Mouse (Mus musculus): ENCODE results near the gene Sh3bp5l.
"Not testable (repeated sequence)": the region's sequence is repeated elsewhere in the genome, so short reads cannot be mapped to it uniquely, and the experiment has no call there.

The Sh3bp5l gene

GRCm38 (mm10) chr11:58322824-58323569 is 7.5 kb upstream of the Sh3bp5l start:
- DNase-seq (ENCODE audit: low read depth) = peak; percentile 98

- DNase-seq (ENCODE audit: low read depth) = peak; percentile 32
These were observed 6.8 kb upstream of the Sh3bp5l start for GRCm38 (mm10) chr11:58323570-58324340.

DNA sequence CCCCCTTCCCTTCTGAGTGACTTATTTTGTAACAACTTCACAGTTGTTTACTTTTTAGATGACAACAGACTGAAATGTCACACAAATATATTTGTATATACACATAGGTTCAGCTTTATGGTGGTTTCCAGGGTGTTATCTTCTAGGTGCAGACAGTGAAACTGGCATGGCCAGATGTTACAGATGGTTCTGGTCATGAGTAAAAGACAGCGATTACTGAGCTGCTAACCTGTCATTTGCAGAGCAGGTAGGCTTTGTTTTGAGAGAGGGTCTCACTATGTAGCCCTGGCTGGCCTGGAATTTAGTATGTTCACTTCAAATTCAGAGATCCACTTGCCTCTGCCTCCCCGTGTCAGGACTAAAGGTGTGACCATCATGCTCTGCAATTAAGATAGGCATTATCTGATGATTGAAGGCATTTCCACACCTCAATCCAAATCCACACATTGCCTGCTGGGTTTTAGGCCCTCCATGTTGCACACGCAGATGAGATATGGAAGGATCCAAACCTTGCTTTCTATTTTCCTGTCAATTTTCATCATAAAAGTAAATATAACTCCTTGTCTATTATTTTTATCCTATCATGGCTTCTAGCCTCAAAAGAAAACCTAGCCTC is 5.8 kb upstream of the Sh3bp5l start:
- DNase-seq (ENCODE audit: low read depth) = no peak

- DNase-seq (ENCODE audit: low read depth) = peak; percentile 52
These were observed 3.7 kb upstream of the Sh3bp5l start for GRCm38 (mm10) chr11:58326781-58327180.

GRCm38 (mm10) chr11:58329906-58330275 is 633 bp upstream of the Sh3bp5l start:
- DNase-seq (ENCODE audit: low read depth) = no peak

DNA sequence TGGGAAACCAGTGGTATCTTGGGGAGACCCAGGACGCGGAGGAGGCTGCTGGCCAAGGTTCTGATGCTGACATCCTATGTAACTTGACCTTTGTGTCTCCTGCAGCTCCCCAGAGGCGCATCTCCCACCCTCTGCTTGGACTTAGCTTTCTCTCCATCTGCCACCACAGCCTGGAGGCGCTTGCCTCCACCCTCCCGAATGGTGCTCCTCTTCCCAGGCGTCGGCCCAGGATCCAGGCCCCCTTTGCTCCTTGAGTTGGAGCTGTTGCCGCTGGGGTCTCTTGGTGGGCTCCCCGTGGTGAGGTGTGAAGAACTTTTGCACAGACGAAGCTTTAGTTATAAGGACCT is 598 bp downstream of the Sh3bp5l start:
- no peak for DNase-seq (ENCODE audit: low read depth)

- DNase-seq (ENCODE audit: low read depth) = no peak
These were observed 1.0 kb downstream of the Sh3bp5l start for GRCm38 (mm10) chr11:58331546-58331945.

- DNase-seq (ENCODE audit: low read depth) = no peak
These were observed 4.2 kb downstream of the Sh3bp5l start for GRCm38 (mm10) chr11:58334746-58335145.

DNA sequence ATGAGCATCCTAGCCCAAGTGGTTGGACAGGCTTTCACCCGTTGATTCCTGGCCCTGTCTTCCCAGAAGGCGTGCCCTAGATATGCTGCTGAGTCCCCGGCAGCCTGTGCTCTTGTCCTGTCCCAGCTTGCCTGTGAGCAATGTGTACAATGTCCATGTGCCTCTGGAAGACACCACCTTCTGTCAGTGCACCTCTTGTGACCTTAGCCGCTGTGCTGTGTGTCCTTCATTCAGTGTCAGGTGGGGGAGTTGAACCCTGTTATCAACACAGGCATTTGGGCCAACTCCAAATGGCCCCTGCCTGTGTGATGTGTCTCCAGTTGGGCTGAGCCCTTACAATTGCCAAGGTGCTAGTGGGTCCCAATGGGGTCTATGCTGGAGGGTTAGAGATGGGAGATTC is 16.2 kb downstream of the Sh3bp5l start:
- DNase-seq (ENCODE audit: low read depth) = no peak

DNA sequence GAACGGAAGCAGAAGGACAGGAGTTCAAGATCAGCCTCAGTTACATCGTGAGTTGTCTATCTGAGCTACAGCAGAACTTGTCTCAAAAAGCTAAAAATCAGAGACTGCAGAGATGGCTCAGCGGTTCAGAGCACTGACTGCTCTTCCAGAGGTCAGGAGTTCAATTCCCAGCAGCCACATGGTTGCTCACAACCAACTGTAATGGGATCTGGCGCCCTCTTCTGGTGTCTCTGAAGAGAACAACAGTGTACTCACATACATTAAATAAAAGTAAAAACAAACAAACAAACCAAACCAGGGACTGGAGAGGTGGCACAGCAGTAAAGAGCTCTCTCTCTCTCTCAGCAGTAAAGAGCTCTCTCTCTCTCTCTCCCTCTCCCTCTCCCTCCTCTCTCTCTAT is 20.1 kb downstream of the Sh3bp5l start:
- DNase-seq (ENCODE audit: low read depth) = peak; percentile 44

DNA sequence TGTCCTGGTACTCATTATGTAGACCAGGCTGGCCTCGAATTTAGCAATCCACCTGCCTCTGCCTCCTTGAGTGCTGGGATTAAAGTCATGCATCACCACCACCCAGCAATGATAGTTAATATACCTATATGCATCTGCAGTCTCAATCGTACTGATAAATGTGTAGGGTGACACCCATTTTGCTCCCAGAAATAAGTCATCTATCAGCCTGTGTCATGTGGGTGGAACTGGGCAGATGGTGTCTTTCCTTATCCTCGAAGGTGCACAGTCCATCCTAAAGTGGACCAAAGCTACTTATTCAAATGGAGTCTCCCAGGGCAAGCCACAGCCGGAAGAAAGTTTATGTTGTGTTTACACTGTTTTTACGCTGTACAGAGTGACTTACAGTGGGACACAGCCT is 20.7 kb downstream of the Sh3bp5l start:
- DNase-seq (ENCODE audit: low read depth) = no peak

- peak; percentile 49 for DNase-seq (ENCODE audit: low read depth)
These were observed 22.4 kb downstream of the Sh3bp5l start for GRCm38 (mm10) chr11:58352681-58353548.

- DNase-seq (ENCODE audit: low read depth) = no peak
These were observed 23.2 kb downstream of the Sh3bp5l start for GRCm38 (mm10) chr11:58353709-58354108.

GRCm38 (mm10) chr11:58354476-58354875 is 24.0 kb downstream of the Sh3bp5l start:
- DNase-seq (ENCODE audit: low read depth) = no peak

DNA sequence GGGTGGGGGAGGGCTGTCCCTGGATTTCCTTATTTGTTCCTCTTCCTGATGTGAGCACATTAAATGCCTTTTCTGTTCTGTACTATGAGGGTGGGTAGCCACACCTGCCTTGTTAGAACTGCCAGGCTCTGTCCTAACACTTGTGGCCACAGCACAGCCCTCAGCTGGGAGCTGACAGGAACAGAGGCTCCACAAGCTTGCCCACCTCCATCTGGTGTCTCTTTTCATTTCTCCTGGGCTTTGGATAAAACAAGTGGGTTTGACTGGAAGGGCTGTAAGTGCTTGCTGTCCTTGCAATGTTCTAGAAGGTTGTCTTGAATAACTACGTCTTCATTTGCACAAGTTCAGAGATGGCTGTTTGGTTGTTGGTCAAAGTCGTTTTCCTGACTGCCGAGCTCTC is 24.4 kb downstream of the Sh3bp5l start:
- DNase-seq (ENCODE audit: low read depth) = no peak

- DNase-seq (ENCODE audit: low read depth) = no peak
These were observed 26.5 kb downstream of the Sh3bp5l start for GRCm38 (mm10) chr11:58357042-58357441.

DNA sequence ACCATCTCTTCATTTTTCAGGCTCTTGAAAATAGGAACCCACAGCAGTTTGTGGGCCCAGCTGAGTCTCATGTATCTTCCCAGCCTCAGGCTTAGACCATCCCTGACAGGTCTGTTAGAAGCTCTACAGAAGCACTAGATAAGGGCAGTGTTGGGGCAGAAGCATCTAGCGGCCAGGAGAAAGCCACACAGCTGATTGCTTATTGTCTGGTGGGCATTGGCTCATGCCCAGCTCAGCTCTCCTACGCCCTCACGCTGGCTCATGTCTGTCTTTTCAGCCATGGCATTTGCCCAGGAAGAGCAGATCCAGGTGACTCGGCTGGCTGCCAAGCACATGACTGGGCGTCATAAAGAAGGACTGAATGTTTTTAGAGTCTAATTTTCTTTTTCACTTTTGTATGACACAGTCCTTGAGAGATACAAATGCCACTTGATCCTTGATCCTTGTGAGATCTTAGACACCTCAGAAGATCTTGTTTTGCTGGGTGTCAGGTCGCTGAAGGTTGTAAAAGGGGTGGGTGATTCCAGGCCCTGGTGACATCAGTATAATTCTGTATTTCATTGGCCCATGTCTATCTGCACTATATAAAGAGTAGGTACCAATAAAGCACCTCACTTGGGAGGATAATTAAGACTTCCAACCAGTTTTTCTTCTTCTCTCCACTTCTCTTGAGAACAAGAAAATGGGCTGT is 27.5 kb downstream of the Sh3bp5l start:
- no peak for DNase-seq (ENCODE audit: low read depth)

- DNase-seq (ENCODE audit: low read depth) = not testable (repeated sequence)
These were observed 32.0 kb downstream of the Sh3bp5l start for GRCm38 (mm10) chr11:58362562-58362961.

GRCm38 (mm10) chr11:58364454-58364853 is 33.9 kb downstream of the Sh3bp5l start:
- no peak for DNase-seq (ENCODE audit: low read depth)

DNA sequence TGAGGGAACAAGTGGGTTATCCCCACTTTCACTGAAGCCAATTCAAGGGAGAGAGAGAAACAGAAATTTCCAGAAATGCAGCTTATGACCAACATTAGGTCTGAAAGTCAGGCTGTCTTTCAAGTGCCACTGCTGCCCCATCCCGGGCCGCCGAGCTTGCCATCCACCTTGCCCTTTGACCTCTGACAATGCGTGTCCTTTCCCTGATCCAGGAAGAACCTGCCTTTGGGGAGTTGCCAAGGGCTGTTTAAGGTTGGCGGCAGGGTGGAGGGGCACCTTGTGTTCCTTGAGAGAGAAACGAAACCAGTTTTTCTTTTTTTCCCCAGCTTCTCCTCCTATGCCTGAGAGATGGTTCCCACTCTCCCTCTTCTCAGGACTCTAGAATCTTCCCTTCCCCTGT is 35.7 kb downstream of the Sh3bp5l start:
- not testable (repeated sequence) for DNase-seq (ENCODE audit: low read depth)

DNA sequence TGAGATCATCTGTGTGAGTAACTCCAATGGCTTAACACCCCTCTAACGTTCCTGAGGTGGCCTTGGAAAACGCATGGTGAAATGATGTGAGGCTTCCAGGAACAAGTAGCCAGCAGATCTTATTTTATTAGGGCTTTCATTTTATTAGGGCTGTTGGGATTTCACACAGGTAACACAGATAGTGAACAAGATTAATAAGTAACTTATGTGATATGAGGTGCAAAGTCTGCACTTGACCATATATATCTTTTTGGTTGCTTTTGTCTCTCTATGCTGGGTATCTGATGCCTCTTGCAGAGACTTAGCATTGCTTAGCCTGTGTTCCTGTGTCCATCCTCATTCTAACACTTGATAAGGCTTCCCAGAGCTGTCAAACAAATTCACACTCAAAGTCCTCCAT is 46.7 kb downstream of the Sh3bp5l start:
- DNase-seq (ENCODE audit: low read depth) = no peak

DNA sequence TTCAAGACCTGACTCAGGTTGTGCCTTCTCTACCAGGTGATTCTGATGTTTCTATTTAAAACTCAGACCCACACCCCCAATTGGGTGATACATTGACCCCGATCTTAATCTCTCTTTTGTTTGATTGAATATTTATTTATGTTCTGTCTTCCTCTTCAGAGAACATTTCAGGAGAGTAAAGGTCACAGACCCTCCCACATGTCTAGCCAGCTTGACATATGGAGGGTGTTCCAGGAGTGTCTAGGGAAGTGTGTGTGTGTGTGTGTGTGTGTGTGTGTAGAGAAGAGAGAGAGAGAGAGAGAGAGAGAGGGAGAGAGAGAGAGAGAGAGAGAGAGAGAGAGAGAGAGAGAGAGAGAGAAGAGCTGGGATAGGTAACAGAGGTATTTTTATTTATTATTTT is 47.2 kb downstream of the Sh3bp5l start:
- no peak for DNase-seq (ENCODE audit: low read depth)

All from induced T-regulatory cell, adult 2 months (primary cell).